Mouse (Mus musculus): ENCODE measurements around the gene Gja8. TPM values are rescaled to one million over a fixed set of nuclear protein-coding genes. Genes with fewer than 3 reads are reported as not detected.

Gja8 gene
- total RNA-seq, 2 experiments from 2014 or later, result not detected

GRCm38 (mm10) chr3:96879536-96879935 lies 46.3 kb downstream of the Gja8 start:
- no peak for DNase-seq (ENCODE audit: low spot score)

GRCm38 (mm10) chr3:96874808-96875571 lies 50.8 kb downstream of the Gja8 start:
- DNase-seq (ENCODE audit: low spot score), result no peak

GRCm38 (mm10) chr3:96872501-96872900 lies 53.3 kb downstream of the Gja8 start:
- DNase-seq (ENCODE audit: low spot score), result no peak

GRCm38 (mm10) chr3:96871070-96871469 lies 54.8 kb downstream of the Gja8 start:
- no peak for DNase-seq (ENCODE audit: low spot score)

GRCm38 (mm10) chr3:96870270-96870669 lies 55.5 kb downstream of the Gja8 start:
- DNase-seq (ENCODE audit: low spot score), result no peak

GRCm38 (mm10) chr3:96869091-96869490 lies 56.7 kb downstream of the Gja8 start:
- DNase-seq (ENCODE audit: low spot score), result no peak

GRCm38 (mm10) chr3:96868566-96868965 lies 57.3 kb downstream of the Gja8 start:
- no peak for DNase-seq (ENCODE audit: low spot score)

GRCm38 (mm10) chr3:96867863-96868262 lies 58.0 kb downstream of the Gja8 start:
- DNase-seq (ENCODE audit: low spot score), result no peak

Other genes starting within 250 kb of the Gja8 start
- gene Pias3, start 229.6 kb downstream of the Gja8 start, total RNA-seq (2021), result 1 to 10 TPM; 6.1 to 7.5 TPM
- under 1 TPM; 0.50 to 0.76 TPM for gene Nudt17, start 217.5 kb downstream of the Gja8 start, total RNA-seq (2021)
- gene Polr3c, start 198.4 kb downstream of the Gja8 start, total RNA-seq (2021), result 10 to 100 TPM; 21.0 to 22.4 TPM
- gene Rnf115, start 198.4 kb downstream of the Gja8 start, total RNA-seq (2021), result 100 to 1,000 TPM in 1 of 2 experiments, 10 to 100 TPM in 1; 55.7 to 103 TPM
- gene Pdzk1, start 96.7 kb downstream of the Gja8 start, total RNA-seq (2021), result under 1 TPM in 1 of 2 experiments, not detected in 1; 0.18 TPM
- not detected for gene Cd160, start 96.7 kb downstream of the Gja8 start, total RNA-seq (2021)
- 1 to 10 TPM; 1.7 to 2.8 TPM for gene Gja5, start 21.3 kb downstream of the Gja8 start, total RNA-seq (2021)
- gene Gpr89, start 20.7 kb downstream of the Gja8 start, total RNA-seq (2021), result 10 to 100 TPM; 17.6 to 18.2 TPM
- 10 to 100 TPM; 22.1 to 22.2 TPM for gene Acp6, start 232.8 kb upstream of the Gja8 start, total RNA-seq (2021)

All from gastrocnemius, adult 18-20 months (tissue).